10 mouse cellular contexts compared by ENCODE assay signal in genomic region chr4:133674331-133674695, GRCm38 (mm10). TPM values are rescaled to one million over a fixed set of nuclear protein-coding genes. Genes with fewer than 3 reads are reported as not detected.
DNase-seq lines count a peak whose midpoint lies in the region; ATAC-seq and TF ChIP-seq lines count a peak whose summit lies in the region.
"Had no signal": no experiment of that assay in that cellular context is flagged by ENCODE, and none has a peak within 500 bp of the region (broad histone marks: within the 10 kb centered on the region; RNA-seq: fewer than 3 reads in every experiment).

No protein-coding gene starts in this region.

- no peak for DNase-seq in kidney, postnatal 4 days
- DNase-seq in forebrain, embryonic 11.5 days (ENCODE audit: low spot score): no peak
- no peak for DNase-seq in gastrocnemius, postnatal 36 days
- no peak for DNase-seq in cerebellum, adult 9-11 months
- DNase-seq in urinary bladder, postnatal 14 days (ENCODE audit: low spot score): no peak

- H3K4me1 ChIP-seq in kidney, embryonic 14.5 days (ENCODE audit: control insufficient read depth, insufficient read depth, low read length): peaks cover 52% of the 10 kb centered on the region
- H3K4me1 ChIP-seq in bone marrow, adult 2 months (ENCODE audit: control insufficient read depth, insufficient read depth, low read length): peaks cover 4% of the 10 kb centered on the region; the same call in 1 of the 2 replicates
- peaks cover 20% of the 10 kb centered on the region for H3K4me1 ChIP-seq in forebrain, embryonic 11.5 days (replicated peaks; ENCODE audit: control insufficient read depth, insufficient read depth, low read length)
- H3K4me1 ChIP-seq in liver, embryonic 12.5 days: peaks cover 85% of the 10 kb centered on the region

- no peak for TF ChIP-seq POLR2A in bone marrow, adult 2 months (IDR thresholded peaks at IDR 0.05; ENCODE audit: borderline replicate concordance, control insufficient read depth, low read depth, low read length)

- peak overlapping the region; percentile 100; the same call in 1 of the 2 replicates for H3K27ac ChIP-seq in kidney, embryonic 14.5 days (ENCODE audit: low read depth, low read length)
- H3K27ac ChIP-seq in bone marrow, adult 2 months (ENCODE audit: control insufficient read depth, insufficient read depth, low read depth, low read length, poor library complexity): peak overlapping the region; percentile 99
- 0 out of 2 replicates have a peak overlapping the region, but pooled peaks have one; percentile 6 for H3K27ac ChIP-seq in forebrain, embryonic 11.5 days (ENCODE audit: low read depth, low read length)
- H3K27ac ChIP-seq in liver, embryonic 12.5 days: peak overlapping the region; percentile 97

- H3K9ac ChIP-seq in kidney, embryonic 14.5 days (ENCODE audit: low read depth, low read length): 0 out of 2 replicates have a peak overlapping the region, but pooled peaks have one; percentile 23
- no peak overlapping the region; the same call in 1 of the 2 replicates for H3K9ac ChIP-seq in forebrain, embryonic 11.5 days (ENCODE audit: low read length)
- peak overlapping the region; percentile 91 for H3K9ac ChIP-seq in liver, embryonic 12.5 days
- H3K9ac ChIP-seq: midbrain, embryonic 12.5 days had no signal

- 48% methylated on average over 8 of the region's 8 CpGs for WGBS in kidney, embryonic 14.5 days
- 12% methylated on average over 8 of the region's 8 CpGs for WGBS in bone marrow, adult 2 months
- WGBS in forebrain, embryonic 11.5 days: 74% methylated on average over 8 of the region's 8 CpGs
- 24% methylated on average over 8 of the region's 8 CpGs for WGBS in liver, embryonic 12.5 days (ENCODE audit: insufficient replicate concordance)

- intact Hi-C loops in gastrocnemius, postnatal 36 days (cut with DNase I): loop anchor here (1.0 to 5.0 kb wide), 2 partner anchors 78 to 138 kb away; no protein-coding TSS in a partner anchor

- no peak for ATAC-seq in kidney, embryonic 14.5 days (ENCODE audit: low FRiP score, low TSS enrichment)
- ATAC-seq in forebrain, embryonic 11.5 days (replicated peaks; ENCODE audit: low FRiP score): no peak
- ATAC-seq in liver, embryonic 12.5 days: no peak
- ATAC-seq: activated CD4-positive, CD25-positive, alpha-beta regulatory T cell, adult 4 months had no signal

- no peaks in the 10 kb centered on the region for H3K9me3 ChIP-seq in kidney, embryonic 14.5 days (ENCODE audit: control insufficient read depth, low read length)
- H3K9me3 ChIP-seq in forebrain, embryonic 11.5 days (ENCODE audit: control insufficient read depth, low read length): no peaks in the 10 kb centered on the region
- no peaks in the 10 kb centered on the region for H3K9me3 ChIP-seq in liver, embryonic 12.5 days (replicated peaks)
- H3K9me3 ChIP-seq: midbrain, embryonic 12.5 days had no signal

- H3K4me3 ChIP-seq in kidney, embryonic 14.5 days (ENCODE audit: low read length): peak overlapping the region; percentile 4; the same call in 1 of the 2 replicates
- H3K4me3 ChIP-seq in bone marrow, adult 2 months (replicated peaks; ENCODE audit: control insufficient read depth, low read depth, low read length): peak overlapping the region; percentile 25
- no peak overlapping the region for H3K4me3 ChIP-seq in forebrain, embryonic 11.5 days (ENCODE audit: low read depth, low read length)
- H3K4me3 ChIP-seq in liver, embryonic 12.5 days: peak overlapping the region; percentile 74; the same call in 1 of the 2 replicates
- H3K4me3 ChIP-seq: midbrain, embryonic 12.5 days had no signal

- peaks cover 9% of the 10 kb centered on the region; the same call in 1 of the 2 replicates for H3K36me3 ChIP-seq in kidney, embryonic 14.5 days (ENCODE audit: control insufficient read depth, insufficient read depth, low read length)
- H3K36me3 ChIP-seq in forebrain, embryonic 11.5 days (ENCODE audit: control insufficient read depth, insufficient read depth, low read length): no peaks in the 10 kb centered on the region
- H3K36me3 ChIP-seq in liver, embryonic 12.5 days: peaks cover 11% of the 10 kb centered on the region

- TF ChIP-seq CTCF in bone marrow, adult 2 months (IDR thresholded peaks at IDR 0.05; ENCODE audit: control insufficient read depth, insufficient read depth, low read length): no peak

- H3K27me3 ChIP-seq in kidney, embryonic 14.5 days (ENCODE audit: control insufficient read depth, insufficient read depth, low read length): no peaks in the 10 kb centered on the region
- H3K27me3 ChIP-seq in forebrain, embryonic 11.5 days (ENCODE audit: control insufficient read depth, insufficient read depth, low read length): no peaks in the 10 kb centered on the region
- H3K27me3 ChIP-seq in liver, embryonic 12.5 days (replicated peaks): no peaks in the 10 kb centered on the region
- H3K27me3 ChIP-seq: midbrain, embryonic 12.5 days had no signal

- peak overlapping the region; percentile 80 for H3K4me2 ChIP-seq in kidney, embryonic 14.5 days (replicated peaks; ENCODE audit: low read depth, low read length)
- 0 out of 2 replicates have a peak overlapping the region, but pooled peaks have one; percentile 8 for H3K4me2 ChIP-seq in forebrain, embryonic 11.5 days (ENCODE audit: low read depth, low read length, severe bottlenecking)
- H3K4me2 ChIP-seq in liver, embryonic 12.5 days: peak overlapping the region; percentile 92

RNA-seq across cellular contexts. Expression of gene Pigv, which starts 1.9 kb away (rescaled TPM):
- 12.6 and 16.9 TPM in 2 replicates for polyA plus RNA-seq in kidney, embryonic 14.5 days (2014; fragmentation: Nextera tagmentation; extraction: Ambion mirVana)
- polyA plus RNA-seq in bone marrow, adult 2 months (2011; ENCODE audit: insufficient read depth, insufficient read length, low replicate concordance, missing spikeins): 2.8 and 10.4 TPM in 2 replicates
- polyA plus RNA-seq in forebrain, embryonic 11.5 days (2014; fragmentation: Nextera tagmentation; extraction: Ambion mirVana): 17.2 and 17.8 TPM in 2 replicates
- 7.0 and 10.0 TPM in 2 replicates for polyA plus RNA-seq in liver, embryonic 12.5 days (2016; fragmentation: Nextera tagmentation; extraction: Ambion mirVana)
- 10 to 100 TPM in 1 of 2 experiments, 1 to 10 TPM in 1; 8.4 to 10.4 TPM for total RNA-seq in gastrocnemius, postnatal 36 days (2021)

RNA-seq across cellular contexts. Expression of gene Zdhhc18, which starts 24.4 kb away (rescaled TPM):
- polyA plus RNA-seq in kidney, embryonic 14.5 days (2014; fragmentation: Nextera tagmentation; extraction: Ambion mirVana): 3.0 and 4.2 TPM in 2 replicates
- polyA plus RNA-seq in bone marrow, adult 2 months (2011; ENCODE audit: insufficient read depth, insufficient read length, low replicate concordance, missing spikeins): 23.6 and 39.6 TPM in 2 replicates
- 4.8 and 6.3 TPM in 2 replicates for polyA plus RNA-seq in forebrain, embryonic 11.5 days (2014; fragmentation: Nextera tagmentation; extraction: Ambion mirVana)
- polyA plus RNA-seq in liver, embryonic 12.5 days (2016; fragmentation: Nextera tagmentation; extraction: Ambion mirVana): 4.6 and 5.5 TPM in 2 replicates
- total RNA-seq in gastrocnemius, postnatal 36 days (2021): 10 to 100 TPM; 24.5 to 35.2 TPM

Comparison
In these comparisons a context has a peak if more than half of its experiments do, and no peak if none do; other contexts are left out.
1. H3K27ac ChIP-seq: peak in every context shown above with its lines; median percentile 100 in kidney, embryonic 14.5 days; 99 in bone marrow, adult 2 months; 97 in liver, embryonic 12.5 days; 6 in forebrain, embryonic 11.5 days.
2. H3K4me2 ChIP-seq: peak in every context shown above with its lines; median percentile 92 in liver, embryonic 12.5 days; 80 in kidney, embryonic 14.5 days; 8 in forebrain, embryonic 11.5 days.